Mouse (Mus musculus) neural tube, embryonic 11.5 days (tissue): ENCODE data around the gene Hoxb9. TPM values are rescaled to one million over a fixed set of nuclear protein-coding genes. Genes with fewer than 3 reads are reported as not detected.

Experiments used
- ATAC-seq: fragments of 200-750 bp; cut with Nextera tagmentation; 2 replicates; pipeline ENCODE4 v1.8.0; 2017; ENCODE audit warnings: moderate number of reproducible peaks, mild to moderate bottlenecking, moderate TSS enrichment, moderate library complexity; ENCODE audit not compliant: insufficient read depth, low FRiP score, low TSS enrichment
- DNase-seq: peaks from one replicate; pipeline ENCODE4 v3.0.0-alpha.2; 2015; ENCODE audit warnings: low spot score
- H3K27ac ChIP-seq: fragments of 300-500 bp; sonication (generic); 2 replicates; pipeline ENCODE4 v1.5.1; 2014; ENCODE audit warnings: low read depth, mild to moderate bottlenecking, low read length
- H3K27me3 ChIP-seq: fragments of 300-500 bp; sonication (generic); 2 replicates; pipeline ENCODE4 v1.6.1; 2014; ENCODE audit warnings: mild to moderate bottlenecking, low read length, mixed read lengths; ENCODE audit not compliant: control insufficient read depth, insufficient read depth
- H3K36me3 ChIP-seq: fragments of 300-500 bp; sonication (generic); 2 replicates; pipeline ENCODE4 v1.6.1; 2014; ENCODE audit warnings: mild to moderate bottlenecking, low read length, moderate library complexity, mixed read lengths; ENCODE audit not compliant: control insufficient read depth, insufficient read depth
- H3K4me1 ChIP-seq: fragments of 300-500 bp; sonication (generic); 2 replicates; pipeline ENCODE4 v1.6.1; 2014; ENCODE audit warnings: low read length, mixed read lengths; ENCODE audit not compliant: control insufficient read depth, insufficient read depth
- H3K4me2 ChIP-seq: fragments of 300-500 bp; sonication (generic); 2 replicates; pipeline ENCODE4 v1.6.1; 2014; ENCODE audit warnings: low read depth, mild to moderate bottlenecking, moderate library complexity
- H3K4me3 ChIP-seq: fragments of 300-500 bp; sonication (generic); 2 replicates; pipeline ENCODE4 v1.5.1; 2014; ENCODE audit warnings: low read depth, low read length
- H3K9ac ChIP-seq: fragments of 300-500 bp; sonication (generic); 2 replicates; pipeline ENCODE4 v1.6.1; 2014; ENCODE audit warnings: mild to moderate bottlenecking, low read length
- H3K9me3 ChIP-seq: fragments of 300-500 bp; sonication (generic); 2 replicates; pipeline ENCODE4 v1.6.1; 2016; ENCODE audit warnings: low read length; ENCODE audit not compliant: control insufficient read depth
- WGBS: fragments of 180-500 bp; shearing (Covaris S2); extraction: QIAGEN DNeasy Blood & Tissue Kit; methylation state at CpG from one replicate; pipeline ENCODE4 v1.1.7; 2014; 5-methylcytosine and 5-hydroxymethylcytosine counted together
- polyA plus RNA-seq: library from polyadenylated mRNA; unstranded; fragments of >200 nt; fragmentation: Nextera tagmentation; extraction: Ambion mirVana; gene quantifications from 2 replicates; pipeline ENCODE4 v1.2.1, GENCODE M21; 2014

The Hoxb9 gene
- polyA plus RNA-seq, 1 experiment from 2014 or later = 67.9 TPM

DNA sequence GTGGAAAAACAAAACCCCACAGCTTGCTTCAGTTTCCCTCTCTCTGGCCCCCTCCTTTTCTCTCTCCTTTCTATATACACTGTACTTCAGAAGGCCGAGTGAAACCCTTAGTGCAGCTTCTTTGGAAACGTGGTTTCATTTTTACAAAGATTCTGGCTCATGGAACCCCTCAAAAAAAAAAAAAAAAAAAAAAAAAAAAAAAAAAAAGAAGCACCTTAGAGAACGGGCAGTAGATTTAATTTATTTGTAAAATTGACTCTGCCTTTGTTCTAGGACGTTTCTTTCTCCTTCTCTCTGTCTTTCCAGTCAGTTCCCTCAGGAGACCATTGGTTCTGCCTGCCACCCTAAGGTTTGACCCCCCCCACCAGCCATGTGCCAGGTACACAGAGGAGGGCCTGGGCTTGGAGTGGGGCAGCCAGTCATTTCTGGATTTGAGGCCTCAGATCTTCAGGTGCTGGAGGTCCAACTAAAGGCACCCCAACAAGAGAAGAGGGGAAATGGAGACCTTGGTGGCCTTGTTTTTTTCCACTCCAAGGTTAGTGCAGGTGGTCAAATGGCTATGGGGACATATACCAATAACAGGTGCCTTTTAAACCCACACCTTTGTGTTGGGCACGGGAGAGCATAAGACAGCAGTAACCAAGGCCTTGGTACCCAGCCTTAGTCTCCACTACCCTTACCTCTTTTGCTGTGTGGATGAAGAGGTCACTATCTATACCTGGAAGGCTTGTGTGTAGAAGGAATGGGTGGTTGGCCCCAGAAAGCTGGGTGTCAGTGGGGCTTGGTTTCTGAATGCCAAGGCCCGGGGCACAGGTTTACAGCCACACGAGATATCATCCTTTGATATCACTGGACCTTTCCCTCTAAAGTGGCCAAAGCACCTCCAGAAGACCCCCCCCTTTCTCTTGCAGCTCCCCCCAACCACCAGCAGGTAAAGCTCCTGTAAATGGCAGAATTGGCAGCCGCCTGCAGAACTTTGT lies 9.4 kb downstream of the Hoxb9 start:
- ATAC-seq = no peak
- no peaks in the 10 kb centered on the region for H3K36me3 ChIP-seq
- H3K27ac ChIP-seq = peak overlapping the region; percentile 100
- H3K9me3 ChIP-seq = no peaks in the 10 kb centered on the region
- DNase-seq = no peak
- WGBS = 6% methylated on average over 8 of the region's 8 CpGs
- H3K27me3 ChIP-seq = 0 out of 2 replicates have a peak, but pooled peaks cover 3% of the 10 kb centered on the region
- H3K4me1 ChIP-seq = peaks cover 18% of the 10 kb centered on the region; the same call in 1 of the 2 replicates
- H3K9ac ChIP-seq = peak overlapping the region; percentile 100
- peak overlapping the region; percentile 96 for H3K4me3 ChIP-seq
- H3K4me2 ChIP-seq = peak overlapping the region; percentile 100

DNA sequence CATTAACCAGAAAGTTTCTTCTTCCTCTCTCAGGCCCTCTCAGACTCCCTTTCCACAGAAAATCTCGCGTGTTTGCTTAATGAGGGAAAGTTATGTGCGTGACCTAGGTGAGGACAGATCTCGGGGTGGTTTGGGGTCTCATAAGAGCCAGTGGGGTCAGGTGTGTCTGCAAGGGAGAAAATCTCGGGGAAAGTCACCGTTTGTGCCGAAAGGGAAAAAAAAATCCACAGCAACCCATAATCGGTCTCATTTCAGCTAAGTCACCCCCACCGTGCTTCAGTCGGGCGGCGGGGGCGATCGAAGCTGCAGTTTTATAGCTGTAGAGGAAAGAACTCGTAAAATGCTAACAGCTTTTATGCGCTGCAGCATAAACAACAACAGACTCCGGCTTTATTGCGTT lies 10.1 kb downstream of the Hoxb9 start:
- H3K27me3 ChIP-seq = 0 out of 2 replicates have a peak, but pooled peaks cover 3% of the 10 kb centered on the region
- peak overlapping the region; percentile 100 for H3K4me2 ChIP-seq
- H3K4me1 ChIP-seq = peaks cover 11% of the 10 kb centered on the region; the same call in 1 of the 2 replicates
- H3K36me3 ChIP-seq = no peaks in the 10 kb centered on the region
- DNase-seq (no peak), ATAC-seq (no peak)
- no peaks in the 10 kb centered on the region for H3K9me3 ChIP-seq
- 1% methylated on average over 18 of the region's 18 CpGs for WGBS
- H3K9ac ChIP-seq = peak overlapping the region; percentile 100
- H3K27ac ChIP-seq = peak overlapping the region; percentile 100
- H3K4me3 ChIP-seq = peak overlapping the region; percentile 96

DNA sequence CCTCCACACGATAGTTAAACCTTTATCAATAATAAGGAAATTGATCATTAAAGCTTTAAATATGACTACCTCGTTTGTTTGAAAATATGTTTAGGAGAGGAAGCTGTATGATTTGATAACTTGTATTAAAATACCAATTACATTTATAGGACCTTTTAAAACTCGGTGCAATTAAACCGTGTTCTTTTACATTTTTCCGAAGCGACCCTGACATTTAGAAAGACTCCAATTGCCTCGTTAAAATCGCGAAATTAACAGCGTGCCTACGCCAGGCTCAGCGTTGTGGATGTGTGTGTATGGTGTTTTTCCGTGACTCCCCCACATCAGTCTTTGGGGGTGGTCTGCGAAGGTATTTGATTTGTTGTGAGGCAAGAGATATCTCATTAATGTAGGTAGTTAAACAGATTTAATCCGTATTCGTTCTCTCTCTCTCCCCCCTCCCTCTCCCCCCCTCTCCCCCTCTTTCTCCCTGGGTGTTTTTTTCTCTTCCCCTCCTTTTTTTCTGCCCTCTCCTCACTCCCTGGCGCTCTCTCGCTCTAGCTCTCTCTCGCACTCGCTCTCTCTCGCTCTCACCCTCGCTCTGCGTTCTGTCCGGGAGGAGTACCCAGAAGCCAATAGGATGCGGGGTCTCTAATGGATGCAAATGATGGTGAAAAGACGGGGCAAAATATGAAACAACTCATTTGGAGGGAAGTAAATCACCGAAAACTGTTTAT lies 10.8 kb downstream of the Hoxb9 start, which contains the start of gene Hoxb8:
TSS of gene Hoxb8 (plus strand) at position 51 of the 716 bp plus-strand sequence.
- Histone ChIP-seq H3K4me1 (peaks cover 11% of the 10 kb centered on the region; the same call in 1 of the 2 replicates), H3K27me3 (0 out of 2 replicates have a peak, but pooled peaks cover 3% of the 10 kb centered on the region), H3K27ac (peak within 1 kb of the TSS; percentile 100), H3K9me3 (no peaks in the 10 kb centered on the region), H3K4me3 (peak within 1 kb of the TSS; percentile 96), H3K9ac (peak within 1 kb of the TSS; percentile 100), H3K4me2 (peak within 1 kb of the TSS; percentile 100), H3K36me3 (no peaks in the 10 kb centered on the region)
- ATAC-seq (no peak), DNase-seq (no peak)
- WGBS = under 1% methylated on average over 27 of the region's 27 CpGs

DNA sequence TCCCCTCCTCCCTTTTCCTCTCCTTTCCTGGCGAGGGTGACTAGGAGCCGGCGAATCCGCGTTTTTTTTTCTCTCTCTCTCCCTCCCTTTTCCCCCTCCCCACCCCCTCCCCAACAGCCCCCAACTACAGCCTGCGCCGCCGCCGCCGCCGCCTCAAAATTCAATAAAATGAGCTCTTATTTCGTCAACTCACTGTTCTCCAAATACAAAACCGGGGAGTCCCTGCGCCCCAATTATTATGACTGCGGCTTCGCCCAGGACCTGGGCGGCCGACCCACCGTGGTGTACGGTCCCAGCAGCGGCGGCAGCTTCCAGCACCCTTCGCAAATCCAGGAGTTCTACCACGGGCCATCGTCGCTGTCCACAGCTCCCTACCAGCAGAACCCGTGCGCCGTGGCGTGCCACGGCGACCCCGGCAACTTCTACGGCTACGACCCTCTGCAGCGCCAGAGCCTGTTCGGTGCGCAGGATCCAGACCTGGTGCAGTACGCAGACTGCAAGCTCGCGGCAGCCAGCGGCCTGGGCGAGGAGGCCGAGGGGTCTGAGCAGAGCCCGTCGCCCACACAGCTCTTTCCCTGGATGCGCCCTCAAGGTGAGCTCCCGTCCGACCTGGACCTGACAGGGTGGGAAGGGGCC lies 11.7 kb downstream of the Hoxb9 start:
- Histone ChIP-seq H3K9ac (peak overlapping the region; percentile 100), H3K4me1 (peaks cover 18% of the 10 kb centered on the region), H3K9me3 (no peaks in the 10 kb centered on the region), H3K27me3 (0 out of 2 replicates have a peak, but pooled peaks cover 3% of the 10 kb centered on the region), H3K4me3 (peak overlapping the region; percentile 96), H3K36me3 (no peaks in the 10 kb centered on the region), H3K27ac (peak overlapping the region; percentile 100), H3K4me2 (peak overlapping the region; percentile 100)
- WGBS = under 1% methylated on average over 49 of the region's 49 CpGs
- DNase-seq = no peak
- ATAC-seq = no peak

DNA sequence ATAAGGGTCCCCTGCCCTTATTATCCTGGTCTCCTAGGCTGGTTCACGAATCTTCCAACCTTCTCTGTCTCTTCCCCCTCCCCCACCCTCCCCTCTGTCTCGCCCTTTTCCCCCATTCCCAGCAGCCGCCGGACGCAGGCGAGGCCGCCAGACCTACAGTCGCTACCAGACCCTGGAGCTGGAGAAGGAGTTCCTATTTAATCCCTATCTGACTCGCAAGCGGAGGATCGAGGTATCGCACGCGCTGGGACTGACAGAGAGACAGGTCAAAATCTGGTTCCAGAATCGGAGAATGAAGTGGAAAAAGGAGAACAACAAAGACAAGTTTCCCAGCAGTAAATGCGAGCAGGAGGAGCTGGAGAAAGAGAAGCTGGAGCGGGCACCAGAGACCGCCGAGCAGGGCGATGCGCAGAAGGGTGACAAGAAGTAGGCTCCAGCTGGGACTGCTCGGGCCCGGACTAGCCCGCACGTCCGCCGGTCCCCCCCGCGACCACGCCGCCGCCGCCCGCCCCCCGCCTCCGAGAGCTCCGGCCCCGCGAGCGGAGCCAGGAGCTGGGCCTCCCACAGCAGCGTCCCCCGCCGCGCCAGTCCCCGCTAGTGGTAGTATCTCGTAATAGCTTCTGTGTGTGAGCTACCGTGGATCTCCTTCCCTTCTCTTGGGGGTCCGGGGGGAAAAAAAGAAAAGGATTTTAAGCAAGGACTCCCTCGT lies 12.9 kb downstream of the Hoxb9 start:
- ATAC-seq = no peak
- peak overlapping the region; percentile 100 for H3K9ac ChIP-seq
- H3K4me3 ChIP-seq = peak overlapping the region; percentile 96
- WGBS = under 1% methylated on average over 47 of the region's 49 CpGs
- H3K36me3 ChIP-seq = no peaks in the 10 kb centered on the region
- no peaks in the 10 kb centered on the region for H3K9me3 ChIP-seq
- 0 out of 2 replicates have a peak, but pooled peaks cover 3% of the 10 kb centered on the region for H3K27me3 ChIP-seq
- DNase-seq = no peak
- H3K4me2 ChIP-seq = peak overlapping the region; percentile 100
- H3K27ac ChIP-seq = peak overlapping the region; percentile 100
- H3K4me1 ChIP-seq = peaks cover 24% of the 10 kb centered on the region

DNA sequence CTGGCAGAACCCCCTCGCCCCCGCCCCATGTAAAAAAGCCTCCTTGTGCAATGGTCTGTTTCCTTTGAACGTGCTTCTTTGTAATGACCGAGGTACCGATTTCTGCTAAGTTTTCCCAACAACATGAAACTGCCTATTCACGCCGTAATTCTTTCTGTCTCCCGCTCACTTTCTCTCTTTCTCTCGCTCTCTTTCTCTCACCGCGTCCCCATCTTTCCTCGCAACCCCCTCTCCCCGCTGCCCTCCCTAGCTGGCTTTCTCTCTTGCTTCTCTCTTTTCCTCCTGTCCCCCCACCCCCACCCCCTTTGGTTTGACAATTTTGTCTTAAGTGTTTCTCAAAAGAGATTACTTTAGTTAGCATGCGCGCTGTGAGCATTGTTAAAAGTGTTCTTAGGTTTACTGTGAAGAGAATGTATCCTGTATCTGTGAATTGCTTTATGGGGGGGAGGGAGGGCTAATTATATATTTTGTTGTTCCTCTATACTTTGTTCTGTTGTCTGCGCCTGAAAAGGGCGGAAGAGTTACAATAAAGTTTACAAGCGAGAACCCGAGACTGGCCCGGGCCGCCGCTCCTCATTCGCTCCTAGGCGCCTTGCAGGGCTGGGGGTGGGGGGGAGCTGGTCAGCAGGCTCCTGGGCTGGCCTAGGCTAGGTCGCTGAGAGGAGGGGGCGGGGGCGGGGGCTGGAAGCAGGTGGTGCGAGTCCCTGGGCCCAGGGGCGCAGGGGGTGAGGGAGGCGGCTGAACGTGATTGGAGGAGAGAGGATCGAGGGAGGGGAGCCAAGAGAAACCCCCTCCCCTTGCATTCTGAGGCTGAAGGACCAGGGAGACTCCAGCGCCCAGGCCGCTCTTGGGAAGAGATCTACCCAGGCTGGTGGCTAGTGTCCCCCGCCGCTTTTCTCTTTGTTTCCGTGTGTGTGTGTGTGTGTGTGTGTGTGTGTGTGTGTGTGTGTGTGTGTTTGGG lies 13.8 kb downstream of the Hoxb9 start:
- ATAC-seq (peak; percentile 79), DNase-seq (peak; percentile 89)
- Histone ChIP-seq H3K27ac (peak overlapping the region; percentile 100), H3K36me3 (no peaks in the 10 kb centered on the region), H3K4me3 (peak overlapping the region; percentile 96), H3K9me3 (no peaks in the 10 kb centered on the region), H3K27me3 (0 out of 2 replicates have a peak, but pooled peaks cover 3% of the 10 kb centered on the region), H3K9ac (peak overlapping the region; percentile 100), H3K4me2 (peak overlapping the region; percentile 100), H3K4me1 (peaks cover 19% of the 10 kb centered on the region)
- under 1% methylated on average over 29 of the region's 37 CpGs for WGBS
